ENCODE assay signal across 21 mouse cellular contexts in the genomic region with DNA sequence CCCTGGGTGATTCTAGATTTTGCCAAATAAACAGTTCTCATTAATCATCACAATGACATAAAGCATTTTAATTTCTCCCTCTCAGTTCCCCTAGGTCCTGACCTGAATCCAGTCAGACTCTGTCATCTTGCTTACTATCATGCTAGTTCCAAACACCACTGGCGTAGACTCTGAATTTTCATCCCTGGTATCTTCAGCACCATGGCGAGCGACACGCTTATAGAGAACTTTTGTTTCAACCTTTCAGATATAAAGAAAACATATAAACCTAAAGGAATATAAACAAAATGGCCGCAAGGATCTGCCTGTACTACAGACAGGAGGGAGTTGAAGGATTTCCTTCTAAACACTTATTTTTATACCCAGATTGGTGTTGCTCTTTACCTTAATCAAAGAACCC.
DNase-seq lines count a peak whose midpoint lies in the region; ATAC-seq and TF ChIP-seq lines count a peak whose summit lies in the region.
"Had no signal": no experiment of that assay in that cellular context is flagged by ENCODE, and none has a peak within 500 bp of the region (broad histone marks: within the 10 kb centered on the region; RNA-seq: fewer than 3 reads in every experiment).

No protein-coding gene starts in this region.

- TF ChIP-seq CTCF in kidney, adult 2 months (conservative IDR thresholded peaks at IDR 0.05; ENCODE audit: insufficient read depth, insufficient read length, low read depth, low read length): no peak
- TF ChIP-seq CTCF in thymus, adult 2 months (IDR thresholded peaks at IDR 0.05; ENCODE audit: borderline replicate concordance, control insufficient read depth, extremely low read depth, insufficient read depth, low read length, poor library complexity): no peak

- H3K36me3 ChIP-seq in kidney, adult 2 months (ENCODE audit: control insufficient read depth, insufficient read depth, low read length): no peaks in the 10 kb centered on the region
- no peaks in the 10 kb centered on the region for H3K36me3 ChIP-seq in limb, embryonic 14.5 days (ENCODE audit: control insufficient read depth, insufficient read depth, low read length)
- no peaks in the 10 kb centered on the region for H3K36me3 ChIP-seq in thymus, adult 2 months (ENCODE audit: control insufficient read depth, insufficient read depth, low read length)
- H3K36me3 ChIP-seq: embryonic facial prominence, embryonic 13.5 days; forebrain, embryonic 15.5 days; limb, embryonic 13.5 days; liver, embryonic 15.5 days had no signal

- no peak for ATAC-seq in limb, embryonic 14.5 days (ENCODE audit: low FRiP score, low read depth)
- ATAC-seq: forebrain, embryonic 15.5 days; hindbrain, embryonic 16.5 days; lung, postnatal 0 days had no signal

- TF ChIP-seq POLR2A in kidney, adult 2 months (IDR thresholded peaks at IDR 0.05; ENCODE audit: low read depth, low read length): no peak
- TF ChIP-seq POLR2A in limb, embryonic 14.5 days (IDR thresholded peaks at IDR 0.05; ENCODE audit: borderline replicate concordance, extremely low read depth, insufficient read depth, insufficient read length): no peak
- TF ChIP-seq POLR2A in thymus, adult 2 months (IDR thresholded peaks at IDR 0.05; ENCODE audit: control insufficient read depth, extremely low read depth, insufficient read depth, low read length, poor library complexity): no peak

- no peak overlapping the region for H3K4me2 ChIP-seq in limb, embryonic 14.5 days (replicated peaks; ENCODE audit: low read depth, low read length, severe bottlenecking)
- H3K4me2 ChIP-seq: embryonic facial prominence, embryonic 13.5 days; forebrain, embryonic 15.5 days; heart, embryonic 11.5 days; limb, embryonic 13.5 days; liver, embryonic 15.5 days had no signal

- no peaks in the 10 kb centered on the region for H3K27me3 ChIP-seq in kidney, adult 2 months (replicated peaks; ENCODE audit: control insufficient read depth, insufficient read depth, low read length)
- H3K27me3 ChIP-seq in limb, embryonic 14.5 days (ENCODE audit: control insufficient read depth, insufficient read depth, low read length): no peaks in the 10 kb centered on the region
- no peaks in the 10 kb centered on the region for H3K27me3 ChIP-seq in thymus, adult 2 months (ENCODE audit: control insufficient read depth, insufficient read depth, low read length)
- H3K27me3 ChIP-seq: embryonic facial prominence, embryonic 13.5 days; forebrain, embryonic 15.5 days; limb, embryonic 13.5 days; liver, embryonic 15.5 days had no signal

- no peaks in the 10 kb centered on the region for H3K9me3 ChIP-seq in limb, embryonic 14.5 days (ENCODE audit: control insufficient read depth, low read length)
- H3K9me3 ChIP-seq: embryonic facial prominence, embryonic 13.5 days; forebrain, embryonic 15.5 days; limb, embryonic 13.5 days; liver, embryonic 15.5 days had no signal

- 54% methylated on average over 5 of the region's 5 CpGs for WGBS in kidney, adult 2 months
- 60% methylated on average over 5 of the region's 5 CpGs for WGBS in limb, embryonic 14.5 days
- WGBS in thymus, adult 2 months: 69% methylated on average over 5 of the region's 5 CpGs

- DNase-seq in embryo, embryonic 10 days (ENCODE audit: low spot score): peak; percentile 42
- no peak for DNase-seq in embryo, embryonic 9.5 days (ENCODE audit: extremely low spot score)
- DNase-seq in kidney, postnatal 4 days: peak; percentile 31 to 48
- no peak for DNase-seq in kidney, adult 2 months
- peak; percentile 26 for DNase-seq in embryo, embryonic 11.5 days (ENCODE audit: low read depth, low spot score)
- peak; percentile 52 for DNase-seq in limb, embryonic 14.5 days (ENCODE audit: low spot score)
- no peak for DNase-seq in layer of hippocampus, adult 9-11 months
- DNase-seq in thymus, adult 2 months: no peak
- DNase-seq: adrenal gland, postnatal 14 days; cerebellum, adult 9-11 months; kidney, adult 11 months; kidney, postnatal 36 days; midbrain, embryonic 14.5 days; right cerebral cortex, postnatal 25 days had no signal

- H3K9ac ChIP-seq in limb, embryonic 14.5 days (ENCODE audit: low read depth, low read length, severe bottlenecking): no peak overlapping the region
- H3K9ac ChIP-seq: embryonic facial prominence, embryonic 13.5 days; forebrain, embryonic 15.5 days; limb, embryonic 13.5 days; liver, embryonic 15.5 days had no signal

- H3K4me3 ChIP-seq in kidney, adult 2 months (ENCODE audit: insufficient read depth, low read depth, low read length): no peak overlapping the region
- H3K4me3 ChIP-seq in limb, embryonic 14.5 days (replicated peaks; ENCODE audit: low read length): no peak overlapping the region
- H3K4me3 ChIP-seq in thymus, adult 2 months (ENCODE audit: control insufficient read depth, insufficient read depth, low read length): no peak overlapping the region
- H3K4me3 ChIP-seq: embryonic facial prominence, embryonic 13.5 days; forebrain, embryonic 15.5 days; limb, embryonic 13.5 days; liver, embryonic 15.5 days had no signal

- H3K4me1 ChIP-seq in kidney, adult 2 months (ENCODE audit: control insufficient read depth, insufficient read depth, low read length): no peaks in the 10 kb centered on the region
- no peaks in the 10 kb centered on the region for H3K4me1 ChIP-seq in limb, embryonic 14.5 days (ENCODE audit: control insufficient read depth, insufficient read depth, low read length)
- H3K4me1 ChIP-seq in thymus, adult 2 months (replicated peaks; ENCODE audit: control insufficient read depth, insufficient read depth, low read length): no peaks in the 10 kb centered on the region
- H3K4me1 ChIP-seq: embryonic facial prominence, embryonic 13.5 days; forebrain, embryonic 15.5 days; limb, embryonic 13.5 days; liver, embryonic 15.5 days had no signal

- H3K27ac ChIP-seq in kidney, adult 2 months (ENCODE audit: insufficient read depth, low read depth, low read length): no peak overlapping the region
- H3K27ac ChIP-seq in limb, embryonic 14.5 days (replicated peaks; ENCODE audit: low read depth, low read length): no peak overlapping the region
- no peak overlapping the region for H3K27ac ChIP-seq in thymus, adult 2 months (ENCODE audit: control insufficient read depth, insufficient read depth, low read length)
- H3K27ac ChIP-seq: embryonic facial prominence, embryonic 13.5 days; forebrain, embryonic 15.5 days; limb, embryonic 13.5 days; liver, embryonic 15.5 days had no signal

Comparison
In these comparisons a context has a peak if more than half of its experiments do, and no peak if none do; other contexts are left out.
1. DNase-seq: peak in embryo, embryonic 10 days (single experiment), kidney, postnatal 4 days (2 of 2), embryo, embryonic 11.5 days (single experiment) and limb, embryonic 14.5 days (single experiment); none in embryo, embryonic 9.5 days (single experiment), kidney, adult 2 months (single experiment), layer of hippocampus, adult 9-11 months (single experiment) and thymus, adult 2 months (single experiment).